Mouse (Mus musculus): ENCODE measurements around the gene Fuk. TPM values are rescaled to one million over a fixed set of nuclear protein-coding genes. Genes with fewer than 3 reads are reported as not detected.

Fuk gene
- total RNA-seq, 1 experiment, result 17.8 TPM

DNA sequence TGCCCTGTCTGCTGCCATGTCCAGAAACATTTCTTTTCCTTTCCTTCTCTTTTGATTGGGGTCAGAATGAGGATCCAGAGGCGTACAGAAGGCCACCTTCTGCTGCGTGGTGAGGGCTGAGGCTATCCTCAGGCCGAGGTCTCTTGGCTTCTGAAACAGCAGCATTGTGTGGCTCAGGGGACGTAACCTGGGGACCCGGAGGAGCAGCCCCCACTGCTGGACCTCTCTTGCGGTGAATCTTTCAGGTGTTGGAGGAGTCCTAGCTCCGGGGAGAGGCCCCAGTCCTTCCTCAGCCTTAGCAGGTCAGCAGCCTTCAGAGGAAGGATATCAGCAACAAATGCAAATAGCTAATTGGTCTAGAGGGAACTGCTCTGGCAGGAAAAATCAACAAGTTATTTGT lies 26.1 kb upstream of the Fuk start:
- Histone ChIP-seq H3K9me3 (ENCODE audit: control insufficient read depth, insufficient read depth, low read depth, low read length) (no peaks in the 10 kb centered on the region), H3K27ac (ENCODE audit: insufficient read depth, low read depth, low read length, poor library complexity, severe bottlenecking) (no peak overlapping the region), H3K9ac (ENCODE audit: insufficient read depth, low read depth, low read length, poor library complexity, severe bottlenecking) (no peak overlapping the region), H3K4me3 (ENCODE audit: insufficient read depth in 1 of 2, low read depth in 1 of 2, low read length in 2 of 2, poor library complexity in 1 of 2, severe bottlenecking in 1 of 2) (no peak overlapping the region), H3K4me1 (ENCODE audit: control insufficient read depth in 2 of 2, insufficient read depth in 2 of 2, low read length in 2 of 2, poor library complexity in 1 of 2) (peaks cover 5 to 10% of the 10 kb centered on the region in 2 experiments; a peak in 3 of 4 replicates), H3K36me3 (ENCODE audit: control insufficient read depth, insufficient read depth, low read length, poor library complexity, severe bottlenecking) (no peaks in the 10 kb centered on the region)
- in situ Hi-C loops (cut with MboI; ENCODE audit: low sequenced_read_pairs in 2 of 2, unreplicated experiment in 2 of 2), result no loop called here
- DNase-seq (ENCODE audit: low read depth, low spot score), result no peak
- TF ChIP-seq MAFK (IDR thresholded peaks at IDR 0.05; ENCODE audit: insufficient read depth, low read depth, low read length) (no peak), CHD2 (IDR thresholded peaks at IDR 0.05; ENCODE audit: low read depth, low read length) (no peak), HCFC1 (IDR thresholded peaks at IDR 0.05; ENCODE audit: borderline replicate concordance, insufficient read depth, low read length) (no peak), ZNF384 (IDR thresholded peaks at IDR 0.05; ENCODE audit: low read depth, low read length) (no peak), ZC3H11A (IDR thresholded peaks at IDR 0.05; ENCODE audit: borderline replicate concordance, low read depth, low read length) (no peak)

DNA sequence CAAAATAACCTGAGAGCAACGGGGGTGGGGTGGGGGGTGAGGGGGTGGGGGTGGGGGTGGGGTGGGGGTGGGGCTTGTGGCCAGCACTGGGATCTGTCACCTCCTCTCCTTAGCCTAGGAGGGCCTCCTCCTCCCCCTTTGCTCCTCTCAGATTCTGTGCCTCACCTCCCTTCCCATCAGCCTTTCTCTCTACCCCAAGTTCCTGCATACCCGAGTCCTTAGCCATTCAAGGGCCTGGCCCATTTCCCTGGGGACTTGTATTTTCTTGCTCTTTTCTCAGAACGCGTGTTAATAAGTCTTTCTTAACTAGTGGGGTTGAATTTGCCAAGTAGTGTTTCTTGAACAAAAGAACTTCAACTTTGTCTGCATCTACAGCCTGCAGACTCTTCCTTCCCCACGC lies 24.4 kb upstream of the Fuk start:
- no peak overlapping the region for H3K4me3 ChIP-seq (ENCODE audit: insufficient read depth in 1 of 2, low read depth in 1 of 2, low read length in 2 of 2, poor library complexity in 1 of 2, severe bottlenecking in 1 of 2)
- in situ Hi-C loops (cut with MboI; ENCODE audit: low sequenced_read_pairs in 2 of 2, unreplicated experiment in 2 of 2), result no loop called here
- H3K36me3 ChIP-seq (ENCODE audit: control insufficient read depth, insufficient read depth, low read length, poor library complexity, severe bottlenecking), result no peaks in the 10 kb centered on the region
- H3K4me1 ChIP-seq (ENCODE audit: control insufficient read depth in 2 of 2, insufficient read depth in 2 of 2, low read length in 2 of 2, poor library complexity in 1 of 2), result peaks cover 6 to 16% of the 10 kb centered on the region in 2 experiments
- H3K27ac ChIP-seq (ENCODE audit: insufficient read depth, low read depth, low read length, poor library complexity, severe bottlenecking), result no peak overlapping the region
- TF ChIP-seq CHD2 (IDR thresholded peaks at IDR 0.05; ENCODE audit: low read depth, low read length), result no peak
- TF ChIP-seq ZNF384 (IDR thresholded peaks at IDR 0.05; ENCODE audit: low read depth, low read length), result no peak
- TF ChIP-seq MAFK (IDR thresholded peaks at IDR 0.05; ENCODE audit: insufficient read depth, low read depth, low read length), result no peak
- TF ChIP-seq HCFC1 (IDR thresholded peaks at IDR 0.05; ENCODE audit: borderline replicate concordance, insufficient read depth, low read length), result no peak
- no peak for TF ChIP-seq ZC3H11A (IDR thresholded peaks at IDR 0.05; ENCODE audit: borderline replicate concordance, low read depth, low read length)
- H3K9me3 ChIP-seq (ENCODE audit: control insufficient read depth, insufficient read depth, low read depth, low read length), result no peaks in the 10 kb centered on the region
- H3K9ac ChIP-seq (ENCODE audit: insufficient read depth, low read depth, low read length, poor library complexity, severe bottlenecking), result no peak overlapping the region
- no peak for DNase-seq (ENCODE audit: low read depth, low spot score)

DNA sequence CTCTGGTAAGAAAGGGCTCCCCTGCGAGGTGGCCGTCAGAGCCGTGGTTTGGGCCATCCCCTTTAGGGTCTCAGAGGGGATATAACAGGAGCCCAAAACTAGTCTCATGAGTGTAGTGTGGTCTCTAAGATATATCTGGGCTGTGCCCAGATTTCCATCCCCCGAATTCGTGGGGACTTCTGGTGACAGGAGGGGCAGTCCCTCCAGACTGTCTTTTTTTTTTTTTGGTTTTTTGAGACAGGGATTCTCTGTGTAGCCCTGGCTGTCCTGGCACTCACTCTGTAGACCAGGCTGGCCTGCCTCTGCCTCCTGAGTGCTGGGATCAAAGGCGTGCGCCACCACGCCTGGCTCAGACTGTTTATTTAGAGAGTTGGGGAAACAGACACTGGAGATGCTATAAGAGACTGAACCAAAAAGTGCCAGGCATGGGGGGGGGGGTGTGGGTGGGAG lies 23.4 kb upstream of the Fuk start:
- H3K27ac ChIP-seq (ENCODE audit: insufficient read depth, low read depth, low read length, poor library complexity, severe bottlenecking), result no peak overlapping the region
- TF ChIP-seq HCFC1 (IDR thresholded peaks at IDR 0.05; ENCODE audit: borderline replicate concordance, insufficient read depth, low read length), result no peak
- no peak for TF ChIP-seq CHD2 (IDR thresholded peaks at IDR 0.05; ENCODE audit: low read depth, low read length)
- TF ChIP-seq ZNF384 (IDR thresholded peaks at IDR 0.05; ENCODE audit: low read depth, low read length), result no peak
- no peak for TF ChIP-seq ZC3H11A (IDR thresholded peaks at IDR 0.05; ENCODE audit: borderline replicate concordance, low read depth, low read length)
- no peak for TF ChIP-seq MAFK (IDR thresholded peaks at IDR 0.05; ENCODE audit: insufficient read depth, low read depth, low read length)
- no peak overlapping the region for H3K9ac ChIP-seq (ENCODE audit: insufficient read depth, low read depth, low read length, poor library complexity, severe bottlenecking)
- peaks cover 6 to 14% of the 10 kb centered on the region in 2 experiments for H3K4me1 ChIP-seq (ENCODE audit: control insufficient read depth in 2 of 2, insufficient read depth in 2 of 2, low read length in 2 of 2, poor library complexity in 1 of 2)
- in situ Hi-C loops (cut with MboI; ENCODE audit: low sequenced_read_pairs in 2 of 2, unreplicated experiment in 2 of 2), result no loop called here
- H3K9me3 ChIP-seq (ENCODE audit: control insufficient read depth, insufficient read depth, low read depth, low read length), result no peaks in the 10 kb centered on the region
- H3K4me3 ChIP-seq (ENCODE audit: insufficient read depth in 1 of 2, low read depth in 1 of 2, low read length in 2 of 2, poor library complexity in 1 of 2, severe bottlenecking in 1 of 2), result no peak overlapping the region
- no peaks in the 10 kb centered on the region for H3K36me3 ChIP-seq (ENCODE audit: control insufficient read depth, insufficient read depth, low read length, poor library complexity, severe bottlenecking)
- no peak for DNase-seq (ENCODE audit: low read depth, low spot score)

DNA sequence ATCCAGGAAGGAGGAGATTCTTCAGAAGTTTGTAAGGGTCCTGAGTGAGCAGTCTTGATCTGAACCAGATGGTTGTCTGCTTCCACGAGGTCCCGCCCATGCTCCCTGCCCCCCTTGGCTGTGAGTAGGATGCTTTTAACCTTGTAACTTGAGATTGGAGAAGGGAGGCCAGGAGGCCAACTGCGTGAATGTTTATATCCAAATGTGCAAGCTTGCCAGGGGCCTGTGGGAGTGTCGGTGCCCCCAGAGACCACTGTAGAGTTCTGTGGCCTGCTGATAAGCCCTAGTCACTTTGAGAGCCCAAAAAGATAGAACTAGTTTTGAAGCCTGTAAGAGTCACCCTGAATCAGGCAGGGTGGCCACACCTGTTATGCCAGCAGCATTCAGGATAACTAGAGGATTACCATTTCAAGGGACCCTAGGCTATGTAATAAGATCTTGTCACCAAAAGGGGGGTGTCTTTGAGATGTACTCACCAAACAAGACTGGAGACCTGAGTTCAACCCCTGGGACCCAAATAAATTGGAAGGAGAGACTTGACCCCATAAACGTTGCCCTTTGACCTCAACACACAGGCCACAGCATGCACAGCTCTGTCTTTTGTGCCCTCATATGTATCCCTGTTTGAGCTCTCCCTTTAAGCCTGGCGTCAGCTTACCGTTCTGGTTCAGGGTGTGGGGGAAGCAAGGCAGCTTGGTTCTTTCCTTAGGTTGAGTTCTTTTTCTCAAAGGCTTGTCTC lies 19.4 kb upstream of the Fuk start:
- H3K9me3 ChIP-seq (ENCODE audit: control insufficient read depth, insufficient read depth, low read depth, low read length), result no peaks in the 10 kb centered on the region
- no peak overlapping the region; a peak in 1 of 4 replicates for H3K4me3 ChIP-seq (ENCODE audit: insufficient read depth in 1 of 2, low read depth in 1 of 2, low read length in 2 of 2, poor library complexity in 1 of 2, severe bottlenecking in 1 of 2)
- peak; percentile 26 for DNase-seq (ENCODE audit: low read depth, low spot score)
- in situ Hi-C loops (cut with MboI; ENCODE audit: low sequenced_read_pairs in 2 of 2, unreplicated experiment in 2 of 2), result no loop called here
- H3K36me3 ChIP-seq (ENCODE audit: control insufficient read depth, insufficient read depth, low read length, poor library complexity, severe bottlenecking), result no peaks in the 10 kb centered on the region
- TF ChIP-seq CHD2 (IDR thresholded peaks at IDR 0.05; ENCODE audit: low read depth, low read length) (no peak), MAFK (IDR thresholded peaks at IDR 0.05; ENCODE audit: insufficient read depth, low read depth, low read length) (no peak), ZNF384 (IDR thresholded peaks at IDR 0.05; ENCODE audit: low read depth, low read length) (no peak), ZC3H11A (IDR thresholded peaks at IDR 0.05; ENCODE audit: borderline replicate concordance, low read depth, low read length) (no peak), HCFC1 (IDR thresholded peaks at IDR 0.05; ENCODE audit: borderline replicate concordance, insufficient read depth, low read length) (no peak)
- H3K9ac ChIP-seq (ENCODE audit: insufficient read depth, low read depth, low read length, poor library complexity, severe bottlenecking), result no peak overlapping the region
- H3K4me1 ChIP-seq (ENCODE audit: control insufficient read depth in 2 of 2, insufficient read depth in 2 of 2, low read length in 2 of 2, poor library complexity in 1 of 2), result peaks cover 7 to 14% of the 10 kb centered on the region in 2 experiments
- no peak overlapping the region for H3K27ac ChIP-seq (ENCODE audit: insufficient read depth, low read depth, low read length, poor library complexity, severe bottlenecking)
